Mouse (Mus musculus): Measurements from ENCODE around the gene Rtkn.

DNA sequence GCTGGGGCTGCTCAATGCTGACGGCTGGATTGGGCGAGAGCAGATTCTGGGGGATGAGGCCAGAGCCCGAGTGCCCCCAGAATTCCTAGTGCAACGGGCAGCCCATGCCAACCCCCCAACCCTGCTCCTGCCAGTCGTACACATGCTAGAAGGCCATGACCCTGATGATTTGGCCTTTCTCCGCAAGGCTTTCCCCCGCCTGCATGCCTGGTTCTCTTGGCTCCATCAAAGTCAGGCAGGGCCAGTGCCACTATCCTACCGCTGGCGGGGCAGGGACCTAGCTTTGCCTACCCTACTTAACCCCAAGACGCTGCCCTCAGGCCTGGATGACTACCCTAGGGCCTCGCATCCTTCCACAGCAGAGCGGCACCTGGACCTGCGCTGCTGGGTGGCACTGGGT lies 17.6 kb upstream of the Rtkn start:
- TF ChIP-seq GATA1 (IDR thresholded peaks at IDR 0.05; ENCODE audit: borderline replicate concordance, low read length) = no peak
- no peak for TF ChIP-seq FLI1 (IDR thresholded peaks at IDR 0.05; ENCODE audit: low read length)

All from megakaryocyte, embryonic 14.5 days (primary cell).